Mouse (Mus musculus) MEL (cell line): Measurements from ENCODE around the gene Dppa4. TPM values are rescaled to one million over a fixed set of nuclear protein-coding genes. Genes with fewer than 3 reads are reported as not detected.

Source experiments
- DNase-seq: peaks from one replicate; pipeline ENCODE4 v3.0.0; 2011; ENCODE audit warnings: low read depth, low spot score
- H3K27ac ChIP-seq: 2 replicates; pipeline ENCODE4 v1.5.1; 2012; ENCODE audit warnings: low read depth, mild to moderate bottlenecking, control low read depth, low read length, moderate library complexity; ENCODE audit not compliant: control insufficient read depth
- H3K27me3 ChIP-seq, 2 experiments: fragments of 150-350 bp in 1 of 2; sonication (generic) in 1 of 2; 2 replicates each; pipeline ENCODE4 v1.6.1; 2012; ENCODE audit warnings: low read length in 2 of 2, mild to moderate bottlenecking in 2 of 2, improper control_type of control experiment in 1 of 2, moderate library complexity in 1 of 2; ENCODE audit not compliant: insufficient read depth in 2 of 2, control insufficient read depth in 1 of 2
- H3K36me3 ChIP-seq, 2 experiments: 2 replicates each; pipeline ENCODE4 v1.6.1; 2012 to 2014; ENCODE audit warnings: low read length in 2 of 2, improper control_type of control experiment in 1 of 2, inconsistent platforms in 1 of 2, mild to moderate bottlenecking in 1 of 2; ENCODE audit not compliant: insufficient read depth in 2 of 2, control insufficient read depth in 1 of 2
- H3K4me1 ChIP-seq, 2 experiments: fragments of 150-350 bp in 1 of 2; sonication (generic) in 1 of 2; 2 replicates each; pipeline ENCODE4 v1.6.1; 2012; ENCODE audit warnings: low read length in 2 of 2, improper control_type of control experiment in 1 of 2, mild to moderate bottlenecking in 1 of 2; ENCODE audit not compliant: insufficient read depth in 2 of 2, control insufficient read depth in 1 of 2
- H3K4me3 ChIP-seq, 2 experiments: fragments of 150-350 bp in 1 of 2; sonication (generic) in 1 of 2; 2 replicates each; pipeline ENCODE4 v1.5.1; 2012; ENCODE audit warnings: low read depth in 2 of 2, low read length in 2 of 2, mild to moderate bottlenecking in 2 of 2, moderate library complexity in 2 of 2, control low read depth in 1 of 2, improper control_type of control experiment in 1 of 2; ENCODE audit not compliant: control insufficient read depth in 1 of 2, insufficient read depth in 1 of 2
- H3K79me2 ChIP-seq: 2 replicates; pipeline ENCODE4 v1.6.1; 2012; ENCODE audit warnings: mild to moderate bottlenecking, low read length, moderate library complexity; ENCODE audit not compliant: control insufficient read depth, poor library complexity, insufficient read depth
- H3K9ac ChIP-seq: 2 replicates; pipeline ENCODE4 v1.6.1; 2012; ENCODE audit warnings: low read depth, mild to moderate bottlenecking, control low read depth, low read length, moderate library complexity; ENCODE audit not compliant: control insufficient read depth, poor library complexity, severe bottlenecking
- H3K9me3 ChIP-seq: fragments of 150-350 bp; sonication (generic); replicated peaks from 2 replicates; pipeline ENCODE4 v1.6.1; 2012; ENCODE audit warnings: mild to moderate bottlenecking, low read length, improper control_type of control experiment, moderate library complexity; ENCODE audit not compliant: insufficient read depth
- BHLHE40 ChIP-seq: IDR thresholded peaks from 2 replicates; pipeline ENCODE4 v1.6.1; 2012; ENCODE audit warnings: low read depth, mild to moderate bottlenecking, inconsistent platforms, low read length, improper control_type of control experiment, borderline replicate concordance
- CHD1 ChIP-seq: IDR thresholded peaks from 2 replicates; pipeline ENCODE4 v1.6.1; 2012; ENCODE audit warnings: low read depth, mild to moderate bottlenecking, inconsistent platforms, low read length, improper control_type of control experiment
- CHD2 ChIP-seq: IDR thresholded peaks from 2 replicates; pipeline ENCODE4 v1.6.1; 2011; ENCODE audit warnings: low read length, improper control_type of control experiment
- E2F4 ChIP-seq: IDR thresholded peaks from 2 replicates; pipeline ENCODE4 v1.6.1; 2011; ENCODE audit warnings: low read depth, low read length, improper control_type of control experiment, borderline replicate concordance
- ELF1 ChIP-seq: IDR thresholded peaks from 2 replicates; pipeline ENCODE4 v1.6.1; 2014; ENCODE audit warnings: low read depth, mild to moderate bottlenecking, inconsistent platforms, low read length, improper control_type of control experiment, moderate library complexity
- ETS1 ChIP-seq: IDR thresholded peaks from 2 replicates; pipeline ENCODE4 v1.6.1; 2012; ENCODE audit warnings: low read depth, mild to moderate bottlenecking, inconsistent platforms, low read length, improper control_type of control experiment, moderate library complexity
- GABPA ChIP-seq: IDR thresholded peaks from 2 replicates; pipeline ENCODE4 v1.6.1; 2012; ENCODE audit warnings: low read depth, mild to moderate bottlenecking, inconsistent platforms, low read length, improper control_type of control experiment, moderate library complexity
- HCFC1 ChIP-seq: IDR thresholded peaks from 2 replicates; pipeline ENCODE4 v1.6.1; 2012; ENCODE audit warnings: low read depth, mild to moderate bottlenecking, inconsistent platforms, low read length, improper control_type of control experiment, moderate library complexity
- JUND ChIP-seq: IDR thresholded peaks from 2 replicates; pipeline ENCODE4 v1.6.1; 2011; ENCODE audit warnings: low read depth, mild to moderate bottlenecking, improper control_type of control experiment, low read length
- KAT2A ChIP-seq: conservative IDR thresholded peaks from 2 replicates; pipeline ENCODE4 v1.6.1; 2012; ENCODE audit warnings: low read depth, low read length, improper control_type of control experiment, inconsistent platforms
- MAX ChIP-seq: IDR thresholded peaks from 2 replicates; pipeline ENCODE4 v1.6.1; 2011; ENCODE audit warnings: low read length, improper control_type of control experiment
- MAZ ChIP-seq: IDR thresholded peaks from 2 replicates; pipeline ENCODE4 v1.6.1; 2012; ENCODE audit warnings: low read depth, mild to moderate bottlenecking, inconsistent platforms, low read length, improper control_type of control experiment
- MYC ChIP-seq: IDR thresholded peaks from 2 replicates; pipeline ENCODE4 v1.6.1; 2011; ENCODE audit warnings: low read depth, mild to moderate bottlenecking, low read length, improper control_type of control experiment, moderate library complexity
- NELFE ChIP-seq: IDR thresholded peaks from 2 replicates; pipeline ENCODE4 v1.6.1; 2011; ENCODE audit warnings: low read depth, low read length, improper control_type of control experiment
- NRF1 ChIP-seq: IDR thresholded peaks from 2 replicates; pipeline ENCODE4 v1.6.1; 2014; ENCODE audit warnings: low read depth, mild to moderate bottlenecking, inconsistent platforms, low read length, improper control_type of control experiment, moderate library complexity; ENCODE audit not compliant: poor library complexity, insufficient read depth, severe bottlenecking
- POLR2AphosphoS5 ChIP-seq: IDR thresholded peaks from 2 replicates; pipeline ENCODE4 v1.6.1; 2012; ENCODE audit warnings: low read depth, borderline replicate concordance, mild to moderate bottlenecking, inconsistent platforms, low read length, moderate library complexity, mixed read lengths
- RAD21 ChIP-seq: IDR thresholded peaks from 2 replicates; pipeline ENCODE4 v1.6.1; 2011; ENCODE audit warnings: mild to moderate bottlenecking, low read depth, low read length, improper control_type of control experiment
- SIN3A ChIP-seq: IDR thresholded peaks from 2 replicates; pipeline ENCODE4 v1.6.1; 2012; ENCODE audit warnings: low read length, improper control_type of control experiment, inconsistent platforms
- TAL1 ChIP-seq: IDR thresholded peaks from 2 replicates; pipeline ENCODE4 v1.6.1; 2012; ENCODE audit warnings: mild to moderate bottlenecking, inconsistent platforms, low read length, moderate library complexity, mixed read lengths
- TCF12 ChIP-seq: IDR thresholded peaks from 2 replicates; pipeline ENCODE4 v1.6.1; 2014; ENCODE audit warnings: low read depth, mild to moderate bottlenecking, inconsistent platforms, low read length, improper control_type of control experiment, moderate library complexity
- USF1 ChIP-seq: IDR thresholded peaks from 2 replicates; pipeline ENCODE4 v1.6.1; 2014; ENCODE audit warnings: low read depth, mild to moderate bottlenecking, inconsistent platforms, low read length, improper control_type of control experiment, moderate library complexity
- USF2 ChIP-seq, 2 experiments: IDR thresholded peaks; 2 replicates each; pipeline ENCODE4 v1.6.1; 2011 to 2012; ENCODE audit warnings: improper control_type of control experiment in 2 of 2, low read length in 2 of 2, borderline replicate concordance in 1 of 2, inconsistent platforms in 1 of 2, low read depth in 1 of 2, mild to moderate bottlenecking in 1 of 2; ENCODE audit not compliant: insufficient read depth in 1 of 2
- ZKSCAN1 ChIP-seq: IDR thresholded peaks from 2 replicates; pipeline ENCODE4 v1.6.1; 2012; ENCODE audit warnings: low read depth, mild to moderate bottlenecking, inconsistent platforms, low read length, improper control_type of control experiment, moderate library complexity
- ZNF384 ChIP-seq: IDR thresholded peaks from 2 replicates; pipeline ENCODE4 v1.6.1; 2012; ENCODE audit warnings: low read depth, mild to moderate bottlenecking, inconsistent platforms, low read length, improper control_type of control experiment
- polyA plus RNA-seq, 2 experiments: library from polyadenylated mRNA; stranded (reverse) in 1 of 2; unstranded in 1 of 2; fragments of >175 nt in 1 of 2; fragments of >200 nt in 1 of 2; gene quantifications; 2 replicates each; pipeline versions ENCODE4 v1.2.1 to v1.2.4; 2012; ENCODE audit warnings: low replicate concordance in 2 of 2, low read depth in 1 of 2; ENCODE audit not compliant: insufficient read length in 2 of 2, insufficient read depth in 1 of 2, missing spikeins in 1 of 2
- total RNA-seq: library from RNA; depleted of rRNA; stranded (reverse); fragments of 300-350 nt; gene quantifications from 2 replicates; pipeline ENCODE4 v1.2.3, GENCODE M21; 2012

Gene Dppa4
- total and polyA plus RNA-seq, 3 experiments = not detected

GRCm38 (mm10) chr16:48259519-48259918 lies 24.0 kb upstream of the Dppa4 start:
- Histone ChIP-seq H3K4me3 (no peak overlapping the region), H3K9ac (no peak overlapping the region)
- no peak for DNase-seq
- TF ChIP-seq ZKSCAN1 = no peak
- TF ChIP-seq KAT2A = no peak
- no peak for TF ChIP-seq CHD1
- TF ChIP-seq, all 39 proteins: peak for 0
- H3K27me3 ChIP-seq = no peaks in the 10 kb centered on the region
- H3K79me2 ChIP-seq = no peaks in the 10 kb centered on the region
- no peaks in the 10 kb centered on the region for H3K4me1 ChIP-seq
- no peaks in the 10 kb centered on the region for H3K9me3 ChIP-seq
- H3K27ac ChIP-seq = no peak overlapping the region
- H3K36me3 ChIP-seq = no peaks in the 10 kb centered on the region

- TF ChIP-seq HCFC1 (no peak), MAX (no peak), CHD1 (no peak), USF2 (IDR thresholded peaks at IDR 0.05; ENCODE audit: borderline replicate concordance in 1 of 2, insufficient read depth in 1 of 2, low read depth in 1 of 2, low read length in 2 of 2) (no peak), GABPA (no peak), BHLHE40 (no peak), TCF12 (no peak), USF1 (no peak)
- no peak overlapping the region for H3K27ac ChIP-seq
- H3K36me3 ChIP-seq = no peaks in the 10 kb centered on the region
- H3K27me3 ChIP-seq = no peaks in the 10 kb centered on the region
- DNase-seq = no peak
- no peaks in the 10 kb centered on the region for H3K79me2 ChIP-seq
- no peak overlapping the region for H3K4me3 ChIP-seq
- H3K9ac ChIP-seq = no peak overlapping the region
- H3K9me3 ChIP-seq = no peaks in the 10 kb centered on the region
- H3K4me1 ChIP-seq = no peaks in the 10 kb centered on the region
These were observed 20.6 kb upstream of the Dppa4 start for GRCm38 (mm10) chr16:48262901-48263300.

GRCm38 (mm10) chr16:48265856-48266255 lies 17.7 kb upstream of the Dppa4 start:
- H3K4me3 ChIP-seq = no peak overlapping the region
- TF ChIP-seq ELF1 (no peak), JUND (no peak), NRF1 (no peak), GABPA (no peak), SIN3A (no peak), RAD21 (no peak), MYC (no peak), NELFE (no peak), TAL1 (no peak), MAX (no peak), MAZ (no peak), ETS1 (no peak), ZNF384 (no peak), CHD1 (no peak), USF1 (no peak), E2F4 (no peak), CHD2 (no peak), POLR2AphosphoS5 (no peak)
- H3K27ac ChIP-seq = no peak overlapping the region
- no peak for DNase-seq
- H3K9ac ChIP-seq = no peak overlapping the region
- H3K79me2 ChIP-seq = no peaks in the 10 kb centered on the region
- no peaks in the 10 kb centered on the region for H3K36me3 ChIP-seq
- H3K27me3 ChIP-seq = no peaks in the 10 kb centered on the region
- H3K9me3 ChIP-seq = no peaks in the 10 kb centered on the region
- no peaks in the 10 kb centered on the region for H3K4me1 ChIP-seq
